Mouse (Mus musculus): ENCODE measurements at regions not wholly inside any gene's neighbourhood (a gene's known extent, or its start where the extent isn't known, plus 50 kb on each side); places are given as distances from the start of the nearest gene placed in this dataset.

GRCm38 (mm10) chr4:142828969-142829368, 383.8 kb downstream of the Prdm2 start:
- Histone ChIP-seq H3K9ac (ENCODE audit: low read depth, low read length) (no peak overlapping the region), H3K4me1 (ENCODE audit: control insufficient read depth, insufficient read depth, low read length) (no peaks in the 10 kb centered on the region), H3K27ac (ENCODE audit: low read depth, low read length) (no peak overlapping the region), H3K9me3 (ENCODE audit: control insufficient read depth, low read length) (no peaks in the 10 kb centered on the region), H3K4me3 (ENCODE audit: low read length) (no peak overlapping the region), H3K27me3 (ENCODE audit: control insufficient read depth, insufficient read depth, low read length) (no peaks in the 10 kb centered on the region), H3K4me2 (replicated peaks; ENCODE audit: low read depth, low read length) (no peak overlapping the region), H3K36me3 (ENCODE audit: control insufficient read depth, insufficient read depth, low read length) (no peaks in the 10 kb centered on the region)
- no peak for ATAC-seq (ENCODE audit: low FRiP score, low TSS enrichment)
- 40% methylated on average over 10 of the region's 10 CpGs for WGBS

- Histone ChIP-seq H3K4me1 (ENCODE audit: control insufficient read depth, insufficient read depth, low read length) (no peaks in the 10 kb centered on the region), H3K9ac (ENCODE audit: low read depth, low read length) (no peak overlapping the region), H3K27me3 (ENCODE audit: control insufficient read depth, insufficient read depth, low read length) (no peaks in the 10 kb centered on the region), H3K36me3 (ENCODE audit: control insufficient read depth, insufficient read depth, low read length) (no peaks in the 10 kb centered on the region), H3K4me3 (ENCODE audit: low read length) (0 out of 2 replicates have a peak overlapping the region, but pooled peaks have one; percentile 1), H3K27ac (ENCODE audit: low read depth, low read length) (no peak overlapping the region), H3K4me2 (replicated peaks; ENCODE audit: low read depth, low read length) (peak overlapping the region; percentile 19; the same call in 1 of the 2 replicates), H3K9me3 (ENCODE audit: control insufficient read depth, low read length) (no peaks in the 10 kb centered on the region)
- 0 out of 2 replicates have a peak, but pooled peaks have one; percentile 52 for ATAC-seq (ENCODE audit: low FRiP score, low TSS enrichment)
- 44% methylated on average over 13 of the region's 13 CpGs for WGBS
Measured at GRCm38 (mm10) chr4:142826250-142826893, 386.4 kb downstream of the Prdm2 start.

- ATAC-seq (ENCODE audit: low FRiP score, low TSS enrichment) = no peak
- H3K4me2 ChIP-seq (replicated peaks; ENCODE audit: low read depth, low read length) = no peak overlapping the region; the same call in 1 of the 2 replicates
Measured at GRCm38 (mm10) chr4:142825786-142826185, 387.0 kb downstream of the Prdm2 start.

GRCm38 (mm10) chr4:142818440-142818839, 394.4 kb downstream of the Prdm2 start:
- Histone ChIP-seq H3K4me1 (ENCODE audit: control insufficient read depth, insufficient read depth, low read length) (no peaks in the 10 kb centered on the region), H3K4me3 (ENCODE audit: low read length) (no peak overlapping the region), H3K4me2 (replicated peaks; ENCODE audit: low read depth, low read length) (no peak overlapping the region), H3K36me3 (ENCODE audit: control insufficient read depth, insufficient read depth, low read length) (no peaks in the 10 kb centered on the region), H3K27ac (ENCODE audit: low read depth, low read length) (no peak overlapping the region), H3K9me3 (ENCODE audit: control insufficient read depth, low read length) (no peaks in the 10 kb centered on the region), H3K27me3 (ENCODE audit: control insufficient read depth, insufficient read depth, low read length) (no peaks in the 10 kb centered on the region), H3K9ac (ENCODE audit: low read depth, low read length) (no peak overlapping the region)
- ATAC-seq (ENCODE audit: low FRiP score, low TSS enrichment) = no peak
- 56% methylated on average over 6 of the region's 6 CpGs for WGBS

More at GRCm38 (mm10) chr4:142825786-142826185, 387.0 kb downstream of the Prdm2 start:
- Histone ChIP-seq H3K27ac (ENCODE audit: low read depth, low read length) (no peak overlapping the region), H3K4me3 (ENCODE audit: low read length) (no peak overlapping the region), H3K4me1 (ENCODE audit: control insufficient read depth, insufficient read depth, low read length) (no peaks in the 10 kb centered on the region), H3K27me3 (ENCODE audit: control insufficient read depth, insufficient read depth, low read length) (no peaks in the 10 kb centered on the region), H3K9me3 (ENCODE audit: control insufficient read depth, low read length) (no peaks in the 10 kb centered on the region), H3K9ac (ENCODE audit: low read depth, low read length) (no peak overlapping the region), H3K36me3 (ENCODE audit: control insufficient read depth, insufficient read depth, low read length) (no peaks in the 10 kb centered on the region)
- WGBS = 29% methylated on average over 5 of the region's 5 CpGs

- H3K27ac ChIP-seq (ENCODE audit: low read depth, low read length) = no peak overlapping the region
- H3K9me3 ChIP-seq (ENCODE audit: control insufficient read depth, low read length) = no peaks in the 10 kb centered on the region
- WGBS = 81% methylated on average over 1 of the region's 1 CpGs
- H3K4me1 ChIP-seq (ENCODE audit: control insufficient read depth, insufficient read depth, low read length) = no peaks in the 10 kb centered on the region
- H3K36me3 ChIP-seq (ENCODE audit: control insufficient read depth, insufficient read depth, low read length) = no peaks in the 10 kb centered on the region
- H3K9ac ChIP-seq (ENCODE audit: low read depth, low read length) = no peak overlapping the region
- H3K4me2 ChIP-seq (replicated peaks; ENCODE audit: low read depth, low read length) = no peak overlapping the region
- no peak overlapping the region for H3K4me3 ChIP-seq (ENCODE audit: low read length)
- no peak for ATAC-seq (ENCODE audit: low FRiP score, low TSS enrichment)
- no peaks in the 10 kb centered on the region for H3K27me3 ChIP-seq (ENCODE audit: control insufficient read depth, insufficient read depth, low read length)
Measured at GRCm38 (mm10) chr4:142816986-142817385, 395.8 kb downstream of the Prdm2 start.

GRCm38 (mm10) chr4:142803819-142804218, 409.0 kb downstream of the Prdm2 start:
- Histone ChIP-seq H3K9me3 (ENCODE audit: control insufficient read depth, low read length) (no peaks in the 10 kb centered on the region), H3K36me3 (ENCODE audit: control insufficient read depth, insufficient read depth, low read length) (no peaks in the 10 kb centered on the region), H3K27me3 (ENCODE audit: control insufficient read depth, insufficient read depth, low read length) (no peaks in the 10 kb centered on the region), H3K27ac (ENCODE audit: low read depth, low read length) (no peak overlapping the region), H3K9ac (ENCODE audit: low read depth, low read length) (no peak overlapping the region), H3K4me2 (replicated peaks; ENCODE audit: low read depth, low read length) (no peak overlapping the region), H3K4me1 (ENCODE audit: control insufficient read depth, insufficient read depth, low read length) (no peaks in the 10 kb centered on the region), H3K4me3 (ENCODE audit: low read length) (no peak overlapping the region)
- no peak for ATAC-seq (ENCODE audit: low FRiP score, low TSS enrichment)
- WGBS = 78% methylated on average over 2 of the region's 2 CpGs

- Histone ChIP-seq H3K9me3 (ENCODE audit: control insufficient read depth, low read length) (no peaks in the 10 kb centered on the region), H3K4me1 (ENCODE audit: control insufficient read depth, insufficient read depth, low read length) (no peaks in the 10 kb centered on the region), H3K27me3 (ENCODE audit: control insufficient read depth, insufficient read depth, low read length) (no peaks in the 10 kb centered on the region), H3K27ac (ENCODE audit: low read depth, low read length) (no peak overlapping the region), H3K4me3 (ENCODE audit: low read length) (no peak overlapping the region), H3K36me3 (ENCODE audit: control insufficient read depth, insufficient read depth, low read length) (no peaks in the 10 kb centered on the region), H3K9ac (ENCODE audit: low read depth, low read length) (no peak overlapping the region), H3K4me2 (replicated peaks; ENCODE audit: low read depth, low read length) (no peak overlapping the region)
- no peak for ATAC-seq (ENCODE audit: low FRiP score, low TSS enrichment)
- WGBS = 39% methylated on average over 5 of the region's 5 CpGs
Measured at GRCm38 (mm10) chr4:142799291-142799690, 413.5 kb downstream of the Prdm2 start.

GRCm38 (mm10) chr4:142798834-142799233, 414.0 kb downstream of the Prdm2 start:
- Histone ChIP-seq H3K9ac (ENCODE audit: low read depth, low read length) (no peak overlapping the region), H3K36me3 (ENCODE audit: control insufficient read depth, insufficient read depth, low read length) (no peaks in the 10 kb centered on the region), H3K27ac (ENCODE audit: low read depth, low read length) (no peak overlapping the region), H3K4me3 (ENCODE audit: low read length) (no peak overlapping the region), H3K9me3 (ENCODE audit: control insufficient read depth, low read length) (no peaks in the 10 kb centered on the region), H3K4me2 (replicated peaks; ENCODE audit: low read depth, low read length) (no peak overlapping the region), H3K27me3 (ENCODE audit: control insufficient read depth, insufficient read depth, low read length) (no peaks in the 10 kb centered on the region), H3K4me1 (ENCODE audit: control insufficient read depth, insufficient read depth, low read length) (no peaks in the 10 kb centered on the region)
- ATAC-seq (ENCODE audit: low FRiP score, low TSS enrichment) = no peak
- WGBS = 75% methylated on average over 6 of the region's 6 CpGs

- no peak overlapping the region for H3K4me2 ChIP-seq (replicated peaks; ENCODE audit: low read depth, low read length)
- H3K36me3 ChIP-seq (ENCODE audit: control insufficient read depth, insufficient read depth, low read length) = no peaks in the 10 kb centered on the region
- no peak overlapping the region for H3K27ac ChIP-seq (ENCODE audit: low read depth, low read length)
- 45% methylated on average over 2 of the region's 2 CpGs for WGBS
- no peaks in the 10 kb centered on the region for H3K4me1 ChIP-seq (ENCODE audit: control insufficient read depth, insufficient read depth, low read length)
- no peaks in the 10 kb centered on the region for H3K9me3 ChIP-seq (ENCODE audit: control insufficient read depth, low read length)
- no peak for ATAC-seq (ENCODE audit: low FRiP score, low TSS enrichment)
- H3K9ac ChIP-seq (ENCODE audit: low read depth, low read length) = no peak overlapping the region
- H3K4me3 ChIP-seq (ENCODE audit: low read length) = no peak overlapping the region
- no peaks in the 10 kb centered on the region for H3K27me3 ChIP-seq (ENCODE audit: control insufficient read depth, insufficient read depth, low read length)
Measured at GRCm38 (mm10) chr4:142792606-142792970, 420.2 kb downstream of the Prdm2 start.

Data from kidney, embryonic 14.5 days (tissue).